Mouse (Mus musculus) limb, embryonic 14.5 days (tissue): Measurements from ENCODE around the gene Cisd1. TPM values are rescaled to one million over a fixed set of nuclear protein-coding genes. Genes with fewer than 3 reads are reported as not detected.

ENCODE experiments used
- ATAC-seq: fragments of 200-750 bp; cut with Nextera tagmentation; 2 replicates; pipeline ENCODE4 v1.8.0; 2017; ENCODE audit warnings: low read depth, moderate number of reproducible peaks, moderate TSS enrichment; ENCODE audit not compliant: low FRiP score
- DNase-seq: peaks from one replicate; pipeline ENCODE4 v3.0.0-alpha.2; 2015; ENCODE audit warnings: low spot score
- H3K27ac ChIP-seq: fragments of 300-500 bp; sonication (generic); replicated peaks from 2 replicates; pipeline ENCODE4 v1.5.1; 2014; ENCODE audit warnings: low read depth, mild to moderate bottlenecking, low read length, moderate library complexity, mixed read lengths
- H3K27me3 ChIP-seq: fragments of 300-500 bp; sonication (generic); 2 replicates; pipeline ENCODE4 v1.6.1; 2014; ENCODE audit warnings: low read length, mixed read lengths; ENCODE audit not compliant: control insufficient read depth, insufficient read depth
- H3K36me3 ChIP-seq: fragments of 300-500 bp; sonication (generic); 2 replicates; pipeline ENCODE4 v1.6.1; 2014; ENCODE audit warnings: mild to moderate bottlenecking, low read length, moderate library complexity, mixed read lengths; ENCODE audit not compliant: control insufficient read depth, insufficient read depth
- H3K4me1 ChIP-seq: fragments of 300-500 bp; sonication (generic); 2 replicates; pipeline ENCODE4 v1.6.1; 2014; ENCODE audit warnings: antibody characterized with exemption, low read length, mixed read lengths; ENCODE audit not compliant: control insufficient read depth, insufficient read depth
- H3K4me2 ChIP-seq: fragments of 300-500 bp; sonication (generic); replicated peaks from 2 replicates; pipeline ENCODE4 v1.6.1; 2014; ENCODE audit warnings: low read depth, mild to moderate bottlenecking, low read length, moderate library complexity; ENCODE audit not compliant: severe bottlenecking
- H3K4me3 ChIP-seq: fragments of 300-500 bp; sonication (generic); replicated peaks from 2 replicates; pipeline ENCODE4 v1.5.1; 2014; ENCODE audit warnings: low read length
- H3K9ac ChIP-seq: fragments of 300-500 bp; sonication (generic); 2 replicates; pipeline ENCODE4 v1.6.1; 2014; ENCODE audit warnings: mild to moderate bottlenecking, low read depth, low read length, moderate library complexity; ENCODE audit not compliant: severe bottlenecking
- H3K9me3 ChIP-seq: fragments of 300-500 bp; sonication (generic); 2 replicates; pipeline ENCODE4 v1.6.1; 2016; ENCODE audit warnings: low read length; ENCODE audit not compliant: control insufficient read depth
- POLR2A ChIP-seq: fragments of 200-500 bp; IDR thresholded peaks from 2 replicates; pipeline ENCODE4 v1.8.0; 2012; ENCODE audit warnings: inconsistent platforms, mild to moderate bottlenecking, moderate library complexity, borderline replicate concordance; ENCODE audit not compliant: insufficient read depth, insufficient read length; ENCODE audit errors: extremely low read depth
- WGBS: fragments of 180-500 bp; shearing (Covaris S2); extraction: QIAGEN DNeasy Blood & Tissue Kit; methylation state at CpG from one replicate; pipeline ENCODE4 v1.1.7; 2014; 5-methylcytosine and 5-hydroxymethylcytosine counted together
- polyA plus RNA-seq, 2 experiments: library from polyadenylated mRNA; depleted of rRNA in 1 of 2; stranded (reverse) in 1 of 2; unstranded in 1 of 2; fragments of >200 nt; fragmentation: Nextera tagmentation in 1 of 2; extraction: Ambion mirVana in 1 of 2; gene quantifications; 2 replicates each; pipeline versions ENCODE4 v1.2.1 to v1.2.3; 2012 to 2014

Cisd1 gene
- polyA plus RNA-seq, 2 experiments, result 35.7 to 80.0 TPM

DNA sequence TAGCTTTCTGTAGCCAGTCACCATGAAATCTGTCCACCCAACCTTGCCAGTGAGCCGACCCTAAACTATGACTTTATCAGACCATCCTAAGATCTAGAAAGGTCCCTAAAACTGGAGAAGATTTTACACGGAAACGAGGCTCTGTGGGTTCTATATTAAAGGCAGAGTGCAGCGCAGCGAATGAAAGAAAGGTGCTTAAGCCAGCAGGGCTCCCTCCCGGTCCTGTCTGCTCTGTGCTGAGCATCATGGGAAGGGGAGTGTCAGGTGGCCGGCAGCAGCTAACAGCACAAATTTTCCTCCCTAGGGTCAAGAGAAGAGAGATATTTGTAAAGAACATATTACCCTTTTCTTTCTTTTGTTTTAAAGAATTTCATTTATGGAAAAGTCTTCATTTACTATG, 37.4 kb upstream of the Cisd1 start:
- H3K9me3 ChIP-seq, result no peaks in the 10 kb centered on the region
- no peak overlapping the region for H3K9ac ChIP-seq
- H3K4me3 ChIP-seq, result no peak overlapping the region
- WGBS, result 49% methylated on average over 7 of the region's 7 CpGs
- TF ChIP-seq POLR2A, result no peak
- no peaks in the 10 kb centered on the region for H3K4me1 ChIP-seq
- H3K36me3 ChIP-seq, result peaks cover 24% of the 10 kb centered on the region
- no peaks in the 10 kb centered on the region for H3K27me3 ChIP-seq
- no peak overlapping the region for H3K27ac ChIP-seq
- DNase-seq, result no peak
- H3K4me2 ChIP-seq, result no peak overlapping the region
- no peak for ATAC-seq

DNA sequence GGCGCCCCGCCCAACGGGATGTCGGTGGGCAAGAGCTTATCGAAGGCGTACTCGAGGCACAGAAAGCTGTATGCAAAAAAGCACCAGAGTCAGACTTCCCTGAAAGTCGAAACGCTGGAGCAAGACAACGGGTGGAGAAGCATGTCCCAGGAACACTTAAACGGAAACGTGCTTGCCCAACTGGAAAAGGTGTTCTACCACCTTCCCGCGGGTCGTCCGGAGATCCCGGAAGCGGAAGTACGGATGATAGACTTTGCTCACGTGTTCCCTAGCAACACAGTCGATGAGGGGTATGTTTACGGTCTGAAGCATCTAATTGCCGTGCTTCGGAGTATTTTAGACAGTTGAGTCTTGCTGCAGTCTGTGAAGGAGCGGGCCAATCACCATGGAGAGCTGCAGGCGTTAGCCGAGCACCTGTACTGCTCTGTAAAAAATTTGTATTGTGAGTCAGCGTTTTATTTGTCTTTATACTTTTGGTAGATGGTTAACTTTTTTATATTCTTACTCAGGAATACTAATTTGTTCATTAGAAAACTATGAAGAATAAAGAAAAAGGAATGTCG, 36.8 kb upstream of the Cisd1 start:
- Histone ChIP-seq H3K4me1 (no peaks in the 10 kb centered on the region), H3K36me3 (peaks cover 29% of the 10 kb centered on the region), H3K4me2 (no peak overlapping the region), H3K27ac (no peak overlapping the region), H3K4me3 (no peak overlapping the region), H3K9ac (no peak overlapping the region), H3K9me3 (no peaks in the 10 kb centered on the region), H3K27me3 (no peaks in the 10 kb centered on the region)
- TF ChIP-seq POLR2A, result no peak
- no peak for ATAC-seq
- 82% methylated on average over 29 of the region's 29 CpGs for WGBS
- DNase-seq, result no peak

DNA sequence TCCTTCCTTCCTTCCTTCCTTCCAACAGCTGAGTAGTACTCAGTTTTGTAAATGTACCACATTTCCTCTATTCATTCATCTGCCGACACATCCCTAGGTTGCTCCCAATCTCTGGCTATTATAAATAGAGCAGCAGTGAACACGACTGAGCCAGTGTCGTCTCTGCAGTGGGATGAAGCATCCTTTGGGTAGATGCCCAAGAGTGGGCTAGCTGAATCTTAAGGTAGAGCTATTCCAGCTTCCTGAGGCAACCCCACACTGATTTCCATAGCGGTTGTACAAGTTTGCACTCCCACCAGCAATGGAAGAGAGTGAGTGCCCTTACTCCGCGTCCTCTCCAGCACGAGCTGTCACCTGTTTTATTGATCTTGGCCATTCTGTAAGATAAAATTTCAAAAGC, 35.7 kb upstream of the Cisd1 start:
- no peaks in the 10 kb centered on the region for H3K27me3 ChIP-seq
- no peak for DNase-seq
- no peak overlapping the region for H3K27ac ChIP-seq
- no peak for ATAC-seq
- H3K9me3 ChIP-seq, result no peaks in the 10 kb centered on the region
- WGBS, result 94% methylated on average over 7 of the region's 7 CpGs
- peaks cover 31% of the 10 kb centered on the region for H3K36me3 ChIP-seq
- no peak overlapping the region for H3K9ac ChIP-seq
- no peaks in the 10 kb centered on the region for H3K4me1 ChIP-seq
- no peak for TF ChIP-seq POLR2A
- no peak overlapping the region for H3K4me3 ChIP-seq
- no peak overlapping the region for H3K4me2 ChIP-seq

DNA sequence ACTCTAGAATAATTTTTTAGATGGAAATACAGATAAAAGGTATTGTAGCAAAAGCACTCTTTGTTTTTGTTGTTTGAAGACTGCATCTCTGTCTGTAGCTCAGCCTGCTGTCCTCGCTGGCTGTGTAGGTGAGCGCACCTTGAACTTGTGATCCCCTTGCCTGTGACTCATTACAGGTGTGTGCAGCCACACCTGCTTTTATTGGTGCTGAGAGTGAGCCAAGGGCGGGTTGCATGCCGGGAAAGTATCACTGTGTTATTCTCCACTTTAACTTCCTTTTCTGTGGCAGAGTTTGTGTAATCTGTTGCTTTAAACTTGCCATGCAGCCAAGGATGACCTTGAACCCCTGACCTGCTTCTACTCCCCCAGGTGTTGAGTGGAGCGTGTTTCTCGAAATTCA, 31.3 kb upstream of the Cisd1 start:
- ATAC-seq, result no peak
- H3K36me3 ChIP-seq, result peaks cover 34% of the 10 kb centered on the region
- 88% methylated on average over 6 of the region's 6 CpGs for WGBS

DNA sequence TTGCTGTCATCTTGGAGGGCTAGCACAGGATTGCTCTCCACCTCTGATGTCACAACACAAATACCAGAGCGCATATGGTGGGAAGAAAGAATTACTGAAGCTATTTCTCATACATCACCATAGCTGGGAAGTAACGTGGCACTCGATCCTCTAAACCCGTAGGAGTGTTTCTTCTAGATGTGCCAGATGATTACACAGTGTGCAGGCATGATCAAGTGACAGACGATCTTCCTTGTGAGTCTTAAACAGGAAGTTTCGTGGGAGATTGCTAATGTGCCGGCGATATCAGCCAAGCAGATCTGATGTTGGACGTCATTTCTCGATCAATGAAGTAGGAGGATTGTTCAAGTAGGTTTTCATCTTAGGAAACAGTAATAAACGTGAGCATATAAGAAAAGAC, 29.0 kb upstream of the Cisd1 start:
- DNase-seq, result no peak
- TF ChIP-seq POLR2A, result no peak
- no peak overlapping the region for H3K4me2 ChIP-seq
- no peaks in the 10 kb centered on the region for H3K27me3 ChIP-seq
- H3K9me3 ChIP-seq, result no peaks in the 10 kb centered on the region
- no peak overlapping the region for H3K4me3 ChIP-seq
- WGBS, result 93% methylated on average over 11 of the region's 11 CpGs
- no peaks in the 10 kb centered on the region for H3K4me1 ChIP-seq
- H3K27ac ChIP-seq, result no peak overlapping the region
- H3K9ac ChIP-seq, result no peak overlapping the region
- peaks cover 23% of the 10 kb centered on the region for H3K36me3 ChIP-seq
- no peak for ATAC-seq

More for the DNA sequence above, 31.3 kb upstream of the Cisd1 start:
- no peaks in the 10 kb centered on the region for H3K4me1 ChIP-seq
- no peak for DNase-seq
- no peak overlapping the region for H3K9ac ChIP-seq
- no peak for TF ChIP-seq POLR2A
- H3K27ac ChIP-seq, result no peak overlapping the region
- H3K9me3 ChIP-seq, result no peaks in the 10 kb centered on the region
- H3K4me2 ChIP-seq, result no peak overlapping the region
- H3K27me3 ChIP-seq, result no peaks in the 10 kb centered on the region
- H3K4me3 ChIP-seq, result no peak overlapping the region

DNA sequence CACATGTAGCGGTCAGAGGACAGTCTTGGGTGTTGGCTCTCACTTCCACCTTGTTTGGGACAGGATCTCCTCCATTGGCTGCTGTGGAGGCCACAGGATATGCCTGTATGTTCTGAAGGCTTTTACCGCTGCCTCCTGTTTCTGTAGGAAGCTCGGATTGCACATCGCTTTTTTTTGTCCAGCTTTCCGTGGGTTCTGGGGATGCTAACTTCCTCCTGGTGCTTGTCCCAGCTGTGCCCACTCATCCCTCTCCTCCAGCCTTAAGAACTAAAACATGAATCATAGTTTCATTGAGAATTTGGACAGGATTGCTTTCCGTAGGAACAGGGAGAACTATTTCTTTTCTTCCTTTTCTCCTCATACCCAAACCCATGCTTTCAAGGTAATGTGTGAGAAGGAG, 27.1 kb upstream of the Cisd1 start:
- Histone ChIP-seq H3K4me2 (no peak overlapping the region), H3K9me3 (no peaks in the 10 kb centered on the region), H3K36me3 (peaks cover 22% of the 10 kb centered on the region), H3K27ac (no peak overlapping the region), H3K27me3 (no peaks in the 10 kb centered on the region), H3K9ac (no peak overlapping the region), H3K4me3 (no peak overlapping the region), H3K4me1 (no peaks in the 10 kb centered on the region)
- 78% methylated on average over 6 of the region's 6 CpGs for WGBS
- ATAC-seq, result no peak
- no peak for TF ChIP-seq POLR2A
- DNase-seq, result no peak
